Mouse (Mus musculus): ENCODE results near the gene 1700021F07Rik.

GRCm38 (mm10) chr2:173515186-173515585, 7.2 kb upstream of the 1700021F07Rik start:
- TF ChIP-seq GATA1 (IDR thresholded peaks at IDR 0.05; ENCODE audit: low read length) = no peak
- TF ChIP-seq TAL1 (IDR thresholded peaks at IDR 0.05; ENCODE audit: low read length) = no peak

All from erythroblast, embryonic 14.5 days (primary cell).